Mouse (Mus musculus): ENCODE measurements around the gene Ccdc93. TPM values are rescaled to one million over a fixed set of nuclear protein-coding genes. Genes with fewer than 3 reads are reported as not detected.
A peak's percentile ranks its signal among the peaks of the same experiment; 100 is the strongest.

Gene Ccdc93
- polyA plus RNA-seq, 1 experiment from 2014 or later = 5.8 TPM

GRCm38 (mm10) chr1:121479403-121479802 is 48.6 kb downstream of the Ccdc93 start:
- no peak overlapping the region for H3K4me3 ChIP-seq (ENCODE audit: low read depth, low read length)
- 93% methylated on average over 5 of the region's 5 CpGs for WGBS
- no peaks in the 10 kb centered on the region for H3K9me3 ChIP-seq (replicated peaks; ENCODE audit: control insufficient read depth, low read length)
- no peak overlapping the region for H3K4me2 ChIP-seq (ENCODE audit: low read length)
- no peaks in the 10 kb centered on the region for H3K27me3 ChIP-seq (replicated peaks; ENCODE audit: control insufficient read depth, insufficient read depth, low read length)
- no peak for ATAC-seq
- peaks cover 60% of the 10 kb centered on the region for H3K36me3 ChIP-seq (ENCODE audit: control insufficient read depth, insufficient read depth, low read length)
- no peaks in the 10 kb centered on the region for H3K4me1 ChIP-seq (ENCODE audit: control insufficient read depth, insufficient read depth, low read length)
- H3K9ac ChIP-seq (ENCODE audit: low read length) = no peak overlapping the region
- DNase-seq (ENCODE audit: low spot score) = no peak
- H3K27ac ChIP-seq (ENCODE audit: low read depth, low read length) = no peak overlapping the region

DNA sequence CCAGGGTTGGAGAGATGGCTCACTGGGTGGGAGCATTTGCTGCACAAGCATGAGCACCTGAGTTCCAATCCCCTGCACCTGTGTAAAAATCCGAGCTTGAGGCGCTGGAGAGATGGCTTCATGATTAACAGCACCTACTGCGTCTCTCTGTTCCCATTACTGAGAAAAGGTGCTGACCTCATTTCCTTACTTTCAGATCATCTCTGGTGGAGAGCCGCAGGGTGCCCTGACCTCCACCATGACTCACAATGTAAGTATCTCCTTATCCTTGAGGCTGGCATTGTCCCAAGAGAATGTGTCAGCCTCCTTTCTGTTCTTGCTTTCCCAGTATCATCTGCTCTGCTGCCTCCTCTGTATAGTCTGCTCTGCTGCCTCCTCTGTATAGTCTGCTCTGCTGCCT is 52.2 kb downstream of the Ccdc93 start:
- Histone ChIP-seq H3K36me3 (ENCODE audit: control insufficient read depth, insufficient read depth, low read length) (peaks cover 56% of the 10 kb centered on the region), H3K4me2 (ENCODE audit: low read length) (no peak overlapping the region), H3K9me3 (replicated peaks; ENCODE audit: control insufficient read depth, low read length) (no peaks in the 10 kb centered on the region), H3K27ac (ENCODE audit: low read depth, low read length) (no peak overlapping the region), H3K27me3 (replicated peaks; ENCODE audit: control insufficient read depth, insufficient read depth, low read length) (no peaks in the 10 kb centered on the region), H3K9ac (ENCODE audit: low read length) (no peak overlapping the region), H3K4me3 (ENCODE audit: low read depth, low read length) (no peak overlapping the region), H3K4me1 (ENCODE audit: control insufficient read depth, insufficient read depth, low read length) (no peaks in the 10 kb centered on the region)
- WGBS = 95% methylated on average over 4 of the region's 4 CpGs
- DNase-seq (ENCODE audit: low spot score) (no peak), ATAC-seq (no peak)

DNA sequence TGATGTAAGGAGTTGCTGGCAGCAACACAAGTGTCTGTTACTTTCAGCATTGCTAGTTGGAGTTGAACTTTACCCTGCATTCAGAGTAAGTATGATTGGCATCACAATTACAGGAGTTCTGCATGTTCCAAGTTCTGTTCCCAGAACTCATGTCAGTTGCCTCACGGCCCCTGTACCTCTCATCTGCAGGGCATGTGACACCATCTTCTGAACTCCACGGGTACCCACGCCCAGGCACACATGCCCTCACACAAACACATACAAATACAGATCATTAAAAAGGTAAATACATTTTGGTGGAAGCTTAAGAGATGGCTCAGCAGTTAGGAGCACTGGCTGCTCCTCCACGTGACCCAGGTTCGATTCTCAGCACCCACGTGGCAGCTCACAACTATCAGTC is 56.0 kb downstream of the Ccdc93 start:
- Histone ChIP-seq H3K27me3 (replicated peaks; ENCODE audit: control insufficient read depth, insufficient read depth, low read length) (no peaks in the 10 kb centered on the region), H3K4me2 (ENCODE audit: low read length) (no peak overlapping the region), H3K9me3 (replicated peaks; ENCODE audit: control insufficient read depth, low read length) (no peaks in the 10 kb centered on the region), H3K4me1 (ENCODE audit: control insufficient read depth, insufficient read depth, low read length) (no peaks in the 10 kb centered on the region), H3K9ac (ENCODE audit: low read length) (no peak overlapping the region), H3K36me3 (ENCODE audit: control insufficient read depth, insufficient read depth, low read length) (peaks cover 43% of the 10 kb centered on the region), H3K27ac (ENCODE audit: low read depth, low read length) (no peak overlapping the region), H3K4me3 (ENCODE audit: low read depth, low read length) (no peak overlapping the region)
- 92% methylated on average over 6 of the region's 6 CpGs for WGBS
- no peak for DNase-seq (ENCODE audit: low spot score)
- ATAC-seq = no peak

- peak; percentile 34; the same call in 1 of the 2 replicates for ATAC-seq
- Histone ChIP-seq H3K9ac (ENCODE audit: low read length) (no peak overlapping the region), H3K36me3 (ENCODE audit: control insufficient read depth, insufficient read depth, low read length) (peaks cover 59% of the 10 kb centered on the region), H3K27ac (ENCODE audit: low read depth, low read length) (no peak overlapping the region), H3K27me3 (replicated peaks; ENCODE audit: control insufficient read depth, insufficient read depth, low read length) (no peaks in the 10 kb centered on the region), H3K4me2 (ENCODE audit: low read length) (no peak overlapping the region), H3K4me3 (ENCODE audit: low read depth, low read length) (no peak overlapping the region), H3K4me1 (ENCODE audit: control insufficient read depth, insufficient read depth, low read length) (no peaks in the 10 kb centered on the region), H3K9me3 (replicated peaks; ENCODE audit: control insufficient read depth, low read length) (no peaks in the 10 kb centered on the region)
- DNase-seq (ENCODE audit: low spot score) = peak; percentile 37
- WGBS = 32% methylated on average over 5 of the region's 5 CpGs
These were observed 59.4 kb downstream of the Ccdc93 start for GRCm38 (mm10) chr1:121490241-121490640.

- no peak overlapping the region for H3K27ac ChIP-seq (ENCODE audit: low read depth, low read length)
- H3K4me1 ChIP-seq (ENCODE audit: control insufficient read depth, insufficient read depth, low read length) = no peaks in the 10 kb centered on the region
- no peaks in the 10 kb centered on the region for H3K9me3 ChIP-seq (replicated peaks; ENCODE audit: control insufficient read depth, low read length)
- H3K4me3 ChIP-seq (ENCODE audit: low read depth, low read length) = no peak overlapping the region
- H3K9ac ChIP-seq (ENCODE audit: low read length) = no peak overlapping the region
- ATAC-seq (no peak), DNase-seq (ENCODE audit: low spot score) (no peak)
- H3K36me3 ChIP-seq (ENCODE audit: control insufficient read depth, insufficient read depth, low read length) = peaks cover 78% of the 10 kb centered on the region
- no peak overlapping the region for H3K4me2 ChIP-seq (ENCODE audit: low read length)
- WGBS = 96% methylated on average over 4 of the region's 4 CpGs
- no peaks in the 10 kb centered on the region for H3K27me3 ChIP-seq (replicated peaks; ENCODE audit: control insufficient read depth, insufficient read depth, low read length)
These were observed 66.2 kb downstream of the Ccdc93 start for GRCm38 (mm10) chr1:121497093-121497492.

- H3K4me1 ChIP-seq (ENCODE audit: control insufficient read depth, insufficient read depth, low read length) = no peaks in the 10 kb centered on the region
- no peak for DNase-seq (ENCODE audit: low spot score)
- 89% methylated on average over 2 of the region's 2 CpGs for WGBS
- H3K27ac ChIP-seq (ENCODE audit: low read depth, low read length) = no peak overlapping the region
- H3K36me3 ChIP-seq (ENCODE audit: control insufficient read depth, insufficient read depth, low read length) = no peaks in the 10 kb centered on the region
- no peak overlapping the region for H3K4me2 ChIP-seq (ENCODE audit: low read length)
- H3K4me3 ChIP-seq (ENCODE audit: low read depth, low read length) = no peak overlapping the region
- H3K9ac ChIP-seq (ENCODE audit: low read length) = no peak overlapping the region
- no peak for ATAC-seq
- H3K9me3 ChIP-seq (replicated peaks; ENCODE audit: control insufficient read depth, low read length) = no peaks in the 10 kb centered on the region
- no peaks in the 10 kb centered on the region for H3K27me3 ChIP-seq (replicated peaks; ENCODE audit: control insufficient read depth, insufficient read depth, low read length)
These were observed 77.9 kb downstream of the Ccdc93 start for GRCm38 (mm10) chr1:121508729-121509128.

DNA sequence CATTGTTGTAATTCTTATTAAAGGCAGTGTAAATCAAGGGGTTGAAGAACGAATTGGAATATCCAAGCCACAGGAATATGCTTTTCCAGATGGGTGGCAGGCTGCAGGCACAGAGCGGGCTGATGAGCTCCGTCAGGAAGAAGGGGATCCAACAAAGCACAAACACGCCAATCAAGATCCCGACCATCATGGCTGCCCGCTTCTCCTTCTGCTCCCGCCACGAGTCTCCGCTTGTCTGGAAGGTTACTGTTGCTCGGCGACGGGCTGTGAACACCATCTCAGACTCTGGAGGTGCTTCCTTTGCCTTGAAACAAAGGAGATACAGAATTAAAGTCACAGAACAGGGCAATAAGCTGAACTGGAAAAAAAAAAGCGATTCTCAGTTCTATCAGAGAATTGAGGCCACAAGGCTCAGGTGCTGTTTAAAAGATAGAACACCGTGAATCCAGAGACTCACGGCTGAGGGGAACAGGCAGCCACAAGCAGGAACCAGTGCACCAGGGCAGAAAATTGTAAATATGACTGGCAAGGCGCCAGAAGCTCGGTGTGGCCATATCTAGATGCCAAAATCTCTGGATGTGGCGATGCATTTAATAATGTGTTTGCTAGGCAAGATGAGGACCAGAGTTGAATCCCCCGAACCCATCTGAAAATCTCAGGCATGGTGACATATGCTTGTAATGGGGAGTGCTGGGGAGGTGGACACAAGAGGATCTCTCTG is 79.7 kb downstream of the Ccdc93 start:
- WGBS = 73% methylated on average over 19 of the region's 19 CpGs
- no peak overlapping the region for H3K9ac ChIP-seq (ENCODE audit: low read length)
- no peaks in the 10 kb centered on the region for H3K36me3 ChIP-seq (ENCODE audit: control insufficient read depth, insufficient read depth, low read length)
- peak; percentile 19 for DNase-seq (ENCODE audit: low spot score)
- 0 out of 2 replicates have a peak overlapping the region, but pooled peaks have one; percentile 2 for H3K27ac ChIP-seq (ENCODE audit: low read depth, low read length)
- no peaks in the 10 kb centered on the region for H3K4me1 ChIP-seq (ENCODE audit: control insufficient read depth, insufficient read depth, low read length)
- 0 out of 2 replicates have a peak, but pooled peaks have one; percentile 20 for ATAC-seq
- H3K9me3 ChIP-seq (replicated peaks; ENCODE audit: control insufficient read depth, low read length) = no peaks in the 10 kb centered on the region
- no peak overlapping the region for H3K4me2 ChIP-seq (ENCODE audit: low read length)
- H3K4me3 ChIP-seq (ENCODE audit: low read depth, low read length) = no peak overlapping the region
- no peaks in the 10 kb centered on the region for H3K27me3 ChIP-seq (replicated peaks; ENCODE audit: control insufficient read depth, insufficient read depth, low read length)

GRCm38 (mm10) chr1:121511186-121511585 is 80.3 kb downstream of the Ccdc93 start:
- WGBS = 10% methylated on average over 2 of the region's 2 CpGs
- ATAC-seq (no peak; the same call in 1 of the 2 replicates), DNase-seq (ENCODE audit: low spot score) (peak; percentile 35)
- Histone ChIP-seq H3K36me3 (ENCODE audit: control insufficient read depth, insufficient read depth, low read length) (no peaks in the 10 kb centered on the region), H3K4me1 (ENCODE audit: control insufficient read depth, insufficient read depth, low read length) (no peaks in the 10 kb centered on the region), H3K4me2 (ENCODE audit: low read length) (no peak overlapping the region), H3K27me3 (replicated peaks; ENCODE audit: control insufficient read depth, insufficient read depth, low read length) (no peaks in the 10 kb centered on the region), H3K4me3 (ENCODE audit: low read depth, low read length) (no peak overlapping the region), H3K27ac (ENCODE audit: low read depth, low read length) (no peak overlapping the region), H3K9ac (ENCODE audit: low read length) (no peak overlapping the region), H3K9me3 (replicated peaks; ENCODE audit: control insufficient read depth, low read length) (no peaks in the 10 kb centered on the region)

DNA sequence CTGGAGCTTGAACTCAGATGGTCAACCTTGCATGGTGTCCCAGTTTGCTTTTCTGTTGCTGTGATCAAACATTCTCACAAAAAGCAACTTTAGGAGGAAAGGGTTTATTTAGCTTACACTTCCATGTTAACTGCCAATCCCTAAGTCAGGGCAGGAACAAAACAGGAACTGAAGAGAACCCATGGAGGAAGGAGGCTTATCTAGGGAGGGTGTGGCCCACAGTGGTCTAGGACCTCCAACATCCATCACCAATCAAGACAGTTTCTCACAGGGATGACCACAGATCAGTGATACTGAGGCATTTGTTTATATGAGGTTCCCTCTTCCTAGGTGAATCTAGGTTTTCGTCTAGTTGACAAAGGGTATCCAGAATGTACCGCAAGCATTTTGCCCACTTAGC is 81.1 kb downstream of the Ccdc93 start:
- ATAC-seq (no peak), DNase-seq (ENCODE audit: low spot score) (no peak)
- no peak overlapping the region for H3K4me3 ChIP-seq (ENCODE audit: low read depth, low read length)
- H3K27me3 ChIP-seq (replicated peaks; ENCODE audit: control insufficient read depth, insufficient read depth, low read length) = no peaks in the 10 kb centered on the region
- H3K9ac ChIP-seq (ENCODE audit: low read length) = no peak overlapping the region
- H3K27ac ChIP-seq (ENCODE audit: low read depth, low read length) = no peak overlapping the region
- H3K36me3 ChIP-seq (ENCODE audit: control insufficient read depth, insufficient read depth, low read length) = no peaks in the 10 kb centered on the region
- H3K4me1 ChIP-seq (ENCODE audit: control insufficient read depth, insufficient read depth, low read length) = no peaks in the 10 kb centered on the region
- WGBS = 92% methylated on average over 2 of the region's 2 CpGs
- H3K4me2 ChIP-seq (ENCODE audit: low read length) = no peak overlapping the region
- no peaks in the 10 kb centered on the region for H3K9me3 ChIP-seq (replicated peaks; ENCODE audit: control insufficient read depth, low read length)
